Mouse (Mus musculus): Measurements from ENCODE around the gene Kcnj9. TPM values are rescaled to one million over a fixed set of nuclear protein-coding genes. Genes with fewer than 3 reads are reported as not detected.

Gene Kcnj9
- polyA plus RNA-seq (2014; fragmentation: Nextera tagmentation; extraction: Ambion mirVana), result 1.3 and 1.5 TPM in 2 replicates

DNA sequence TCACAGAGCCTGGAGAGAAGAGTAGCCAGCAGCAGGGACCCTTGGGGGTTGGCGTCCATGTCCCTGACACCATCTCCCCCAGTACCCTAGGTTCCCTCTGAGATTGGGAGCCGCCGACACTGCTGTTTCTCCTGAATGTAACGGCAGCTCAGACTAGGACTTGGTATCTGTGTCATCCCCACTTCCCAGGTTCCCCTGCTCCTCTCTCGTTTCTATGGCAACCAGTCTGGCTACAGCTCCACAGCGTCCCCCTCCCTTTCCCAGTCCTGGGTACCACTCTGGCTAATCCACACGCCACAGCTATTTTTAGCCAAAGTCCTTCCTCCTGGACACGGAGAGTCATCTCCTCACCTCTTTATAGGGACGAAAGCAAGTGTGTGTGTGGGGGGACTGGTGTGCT, at the start of gene Kcnj9:
Kcnj9 (minus strand) TSS at position 188 of the 400 bp plus-strand sequence.
- H3K9me3 ChIP-seq (replicated peaks; ENCODE audit: control insufficient read depth, low read length), result no peaks in the 10 kb centered on the region
- H3K27me3 ChIP-seq (replicated peaks; ENCODE audit: control insufficient read depth, insufficient read depth, low read length), result no peaks in the 10 kb centered on the region
- H3K9ac ChIP-seq (ENCODE audit: low read length), result peak within 1 kb of the TSS; percentile 49
- ATAC-seq, result peak; percentile 79
- 15% methylated on average over 9 of the region's 9 CpGs for WGBS
- peak; percentile 93 for DNase-seq (ENCODE audit: low spot score)
- H3K4me2 ChIP-seq (ENCODE audit: low read length), result peak within 1 kb of the TSS; percentile 42
- H3K4me1 ChIP-seq (ENCODE audit: control insufficient read depth, insufficient read depth, low read length), result peaks cover 11% of the 10 kb centered on the region
- peak within 1 kb of the TSS; percentile 20 for H3K4me3 ChIP-seq (ENCODE audit: low read depth, low read length)
- no peak within 1 kb of the TSS for H3K27ac ChIP-seq (ENCODE audit: low read depth, low read length)
- no peaks in the 10 kb centered on the region for H3K36me3 ChIP-seq (ENCODE audit: control insufficient read depth, insufficient read depth, low read length)

DNA sequence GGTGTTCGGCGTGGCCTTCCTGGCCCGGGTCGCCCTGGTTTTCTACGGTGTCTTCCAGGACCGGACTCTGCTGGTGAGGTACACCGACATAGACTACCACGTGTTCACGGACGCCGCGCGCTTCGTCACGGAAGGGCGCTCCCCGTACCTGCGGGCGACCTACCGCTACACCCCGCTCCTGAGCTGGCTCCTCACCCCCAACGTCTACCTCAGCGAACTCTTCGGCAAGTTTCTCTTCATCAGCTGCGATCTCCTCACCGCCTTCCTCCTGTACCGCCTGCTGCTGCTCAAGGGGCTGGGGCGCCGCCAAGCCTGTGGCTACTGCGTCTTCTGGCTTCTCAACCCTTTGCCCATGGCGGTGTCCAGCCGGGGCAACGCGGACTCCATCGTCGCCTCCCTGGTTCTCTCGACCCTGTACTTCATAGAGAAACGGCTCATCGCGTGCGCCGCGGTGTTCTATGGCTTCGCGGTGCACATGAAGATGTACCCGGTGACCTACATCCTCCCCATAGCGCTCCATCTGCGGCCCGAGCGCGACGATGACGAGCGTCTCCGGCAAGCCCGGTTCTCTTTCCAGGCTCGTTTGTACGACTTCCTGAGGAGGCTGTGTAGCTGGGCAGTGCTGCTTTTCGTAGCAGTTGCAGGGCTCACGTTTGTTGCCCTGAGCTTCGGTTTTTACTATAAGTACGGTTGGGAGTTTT, 47.8 kb upstream of the Kcnj9 start:
- peaks cover 15% of the 10 kb centered on the region for H3K36me3 ChIP-seq (ENCODE audit: control insufficient read depth, insufficient read depth, low read length)
- WGBS, result 4% methylated on average over 62 of the region's 62 CpGs
- peak overlapping the region; percentile 62; the same call in 1 of the 2 replicates for H3K27ac ChIP-seq (ENCODE audit: low read depth, low read length)
- ATAC-seq, result 0 out of 2 replicates have a peak, but pooled peaks have one; percentile 3
- H3K27me3 ChIP-seq (replicated peaks; ENCODE audit: control insufficient read depth, insufficient read depth, low read length), result no peaks in the 10 kb centered on the region
- H3K9me3 ChIP-seq (replicated peaks; ENCODE audit: control insufficient read depth, low read length), result no peaks in the 10 kb centered on the region
- DNase-seq (ENCODE audit: low spot score), result no peak
- H3K4me3 ChIP-seq (ENCODE audit: low read depth, low read length), result peak overlapping the region; percentile 93
- peak overlapping the region; percentile 99 for H3K4me2 ChIP-seq (ENCODE audit: low read length)
- H3K9ac ChIP-seq (ENCODE audit: low read length), result peak overlapping the region; percentile 82
- peaks cover 11% of the 10 kb centered on the region for H3K4me1 ChIP-seq (ENCODE audit: control insufficient read depth, insufficient read depth, low read length)

DNA sequence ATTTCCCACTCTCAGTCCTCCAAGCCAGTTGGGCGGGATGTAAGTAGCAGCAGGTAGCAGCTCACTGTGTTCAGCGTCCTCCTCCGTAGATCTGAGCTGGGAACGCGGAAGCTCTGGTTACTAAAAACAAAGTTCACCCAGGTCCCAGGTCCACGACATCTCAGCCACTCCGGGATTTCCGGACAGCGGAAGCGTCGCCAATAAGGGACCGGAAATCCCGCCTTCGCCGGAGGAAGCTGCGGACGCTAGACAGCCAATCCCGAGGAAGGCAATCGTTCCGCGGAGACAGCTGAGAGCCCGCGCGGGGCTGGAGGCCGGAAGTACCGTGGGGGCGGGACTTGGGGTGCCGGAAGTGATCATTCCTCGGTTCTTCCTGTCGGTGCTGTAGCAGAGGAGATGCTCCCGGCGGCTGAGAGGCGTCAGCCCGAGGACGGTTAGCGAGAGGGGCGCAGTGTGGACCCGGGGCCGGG, 47.1 kb upstream of the Kcnj9 start, which contains the start of gene Pigm:
Pigm (plus strand) TSS at position 349 of the 470 bp plus-strand sequence.
- Histone ChIP-seq H3K9me3 (replicated peaks; ENCODE audit: control insufficient read depth, low read length) (no peaks in the 10 kb centered on the region), H3K9ac (ENCODE audit: low read length) (peak within 1 kb of the TSS; percentile 82), H3K36me3 (ENCODE audit: control insufficient read depth, insufficient read depth, low read length) (peaks cover 10% of the 10 kb centered on the region), H3K4me2 (ENCODE audit: low read length) (peak within 1 kb of the TSS; percentile 99), H3K27me3 (replicated peaks; ENCODE audit: control insufficient read depth, insufficient read depth, low read length) (no peaks in the 10 kb centered on the region), H3K27ac (ENCODE audit: low read depth, low read length) (peak within 1 kb of the TSS; percentile 62; the same call in 1 of the 2 replicates), H3K4me3 (ENCODE audit: low read depth, low read length) (peak within 1 kb of the TSS; percentile 93), H3K4me1 (ENCODE audit: control insufficient read depth, insufficient read depth, low read length) (peaks cover 11% of the 10 kb centered on the region)
- ATAC-seq, result peak; percentile 99
- peak; percentile 99 for DNase-seq (ENCODE audit: low spot score)
- under 1% methylated on average over 35 of the region's 39 CpGs for WGBS

DNA sequence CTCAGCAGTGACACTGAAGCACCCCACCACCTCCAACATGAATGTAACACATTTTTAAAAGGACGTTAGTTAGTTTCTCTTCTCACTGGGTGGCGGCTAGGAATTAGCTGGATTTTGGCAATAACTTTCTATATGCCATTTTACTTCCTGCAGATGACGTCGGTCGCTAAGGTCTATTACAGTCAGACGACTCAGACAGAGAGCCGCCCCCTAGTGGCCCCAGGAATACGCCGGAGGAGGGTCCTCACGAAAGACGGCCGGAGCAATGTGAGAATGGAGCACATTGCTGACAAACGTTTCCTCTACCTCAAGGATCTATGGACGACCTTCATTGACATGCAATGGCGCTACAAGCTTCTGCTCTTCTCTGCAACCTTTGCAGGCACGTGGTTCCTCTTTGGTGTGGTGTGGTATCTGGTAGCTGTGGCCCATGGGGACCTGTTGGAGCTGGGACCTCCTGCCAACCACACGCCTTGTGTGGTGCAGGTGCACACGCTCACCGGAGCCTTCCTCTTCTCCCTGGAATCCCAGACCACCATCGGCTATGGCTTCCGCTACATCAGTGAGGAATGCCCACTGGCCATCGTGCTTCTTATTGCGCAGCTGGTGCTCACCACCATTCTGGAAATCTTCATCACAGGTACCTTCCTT, 39.8 kb upstream of the Kcnj9 start:
- no peak overlapping the region for H3K27ac ChIP-seq (ENCODE audit: low read depth, low read length)
- no peak overlapping the region for H3K4me3 ChIP-seq (ENCODE audit: low read depth, low read length)
- no peak overlapping the region for H3K9ac ChIP-seq (ENCODE audit: low read length)
- peak; percentile 60 for ATAC-seq
- no peaks in the 10 kb centered on the region for H3K9me3 ChIP-seq (replicated peaks; ENCODE audit: control insufficient read depth, low read length)
- DNase-seq (ENCODE audit: low spot score), result peak; percentile 72
- H3K27me3 ChIP-seq (replicated peaks; ENCODE audit: control insufficient read depth, insufficient read depth, low read length), result no peaks in the 10 kb centered on the region
- peaks cover 11% of the 10 kb centered on the region; the same call in 1 of the 2 replicates for H3K36me3 ChIP-seq (ENCODE audit: control insufficient read depth, insufficient read depth, low read length)
- H3K4me1 ChIP-seq (ENCODE audit: control insufficient read depth, insufficient read depth, low read length), result no peaks in the 10 kb centered on the region
- H3K4me2 ChIP-seq (ENCODE audit: low read length), result no peak overlapping the region; the same call in 1 of the 2 replicates
- 35% methylated on average over 23 of the region's 23 CpGs for WGBS

GRCm38 (mm10) chr1:172364684-172365083, 35.6 kb upstream of the Kcnj9 start:
- Histone ChIP-seq H3K4me1 (ENCODE audit: control insufficient read depth, insufficient read depth, low read length) (no peaks in the 10 kb centered on the region), H3K27ac (ENCODE audit: low read depth, low read length) (no peak overlapping the region), H3K36me3 (ENCODE audit: control insufficient read depth, insufficient read depth, low read length) (peaks cover 7% of the 10 kb centered on the region; the same call in 1 of the 2 replicates), H3K9me3 (replicated peaks; ENCODE audit: control insufficient read depth, low read length) (no peaks in the 10 kb centered on the region), H3K9ac (ENCODE audit: low read length) (no peak overlapping the region), H3K27me3 (replicated peaks; ENCODE audit: control insufficient read depth, insufficient read depth, low read length) (no peaks in the 10 kb centered on the region), H3K4me2 (ENCODE audit: low read length) (no peak overlapping the region), H3K4me3 (ENCODE audit: low read depth, low read length) (no peak overlapping the region)
- ATAC-seq, result peak; percentile 60
- DNase-seq (ENCODE audit: low spot score), result peak; percentile 80
- WGBS, result 8% methylated on average over 6 of the region's 6 CpGs

DNA sequence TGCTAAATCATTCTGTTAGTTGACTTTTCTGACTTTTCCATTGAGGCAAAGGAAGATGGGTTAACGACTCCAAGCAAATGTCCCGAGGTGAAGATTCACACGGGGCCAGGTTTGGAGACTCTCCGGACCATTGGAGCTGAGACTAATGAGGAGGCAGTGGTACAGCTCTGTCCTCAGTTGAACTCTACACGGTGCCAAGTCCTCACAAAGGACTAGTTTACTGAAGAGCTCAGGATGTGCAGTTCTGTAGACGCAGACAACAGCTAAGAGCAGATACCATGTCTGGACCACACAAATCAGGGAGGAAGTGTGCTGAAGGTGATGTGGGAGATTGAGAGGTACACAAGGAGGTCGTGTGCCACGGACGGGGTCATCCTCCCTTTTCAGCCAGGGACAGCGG, 29.2 kb upstream of the Kcnj9 start:
- no peaks in the 10 kb centered on the region for H3K27me3 ChIP-seq (replicated peaks; ENCODE audit: control insufficient read depth, insufficient read depth, low read length)
- H3K27ac ChIP-seq (ENCODE audit: low read depth, low read length), result no peak overlapping the region
- ATAC-seq (no peak), DNase-seq (ENCODE audit: low spot score) (no peak)
- no peak overlapping the region for H3K4me3 ChIP-seq (ENCODE audit: low read depth, low read length)
- H3K9me3 ChIP-seq (replicated peaks; ENCODE audit: control insufficient read depth, low read length), result no peaks in the 10 kb centered on the region
- H3K4me2 ChIP-seq (ENCODE audit: low read length), result no peak overlapping the region
- H3K9ac ChIP-seq (ENCODE audit: low read length), result no peak overlapping the region
- 73% methylated on average over 10 of the region's 10 CpGs for WGBS
- H3K4me1 ChIP-seq (ENCODE audit: control insufficient read depth, insufficient read depth, low read length), result peaks cover 6% of the 10 kb centered on the region; the same call in 1 of the 2 replicates
- no peaks in the 10 kb centered on the region for H3K36me3 ChIP-seq (ENCODE audit: control insufficient read depth, insufficient read depth, low read length)

- Histone ChIP-seq H3K27ac (ENCODE audit: low read depth, low read length) (no peak overlapping the region), H3K4me1 (ENCODE audit: control insufficient read depth, insufficient read depth, low read length) (peaks cover 6% of the 10 kb centered on the region; the same call in 1 of the 2 replicates), H3K9ac (ENCODE audit: low read length) (no peak overlapping the region), H3K9me3 (replicated peaks; ENCODE audit: control insufficient read depth, low read length) (no peaks in the 10 kb centered on the region), H3K4me3 (ENCODE audit: low read depth, low read length) (no peak overlapping the region), H3K27me3 (replicated peaks; ENCODE audit: control insufficient read depth, insufficient read depth, low read length) (no peaks in the 10 kb centered on the region), H3K36me3 (ENCODE audit: control insufficient read depth, insufficient read depth, low read length) (no peaks in the 10 kb centered on the region), H3K4me2 (ENCODE audit: low read length) (no peak overlapping the region)
- ATAC-seq (peak; percentile 70), DNase-seq (ENCODE audit: low spot score) (peak; percentile 71)
- WGBS, result 3% methylated on average over 1 of the region's 1 CpGs
These were observed 28.4 kb upstream of the Kcnj9 start for GRCm38 (mm10) chr1:172357550-172357949.

DNA sequence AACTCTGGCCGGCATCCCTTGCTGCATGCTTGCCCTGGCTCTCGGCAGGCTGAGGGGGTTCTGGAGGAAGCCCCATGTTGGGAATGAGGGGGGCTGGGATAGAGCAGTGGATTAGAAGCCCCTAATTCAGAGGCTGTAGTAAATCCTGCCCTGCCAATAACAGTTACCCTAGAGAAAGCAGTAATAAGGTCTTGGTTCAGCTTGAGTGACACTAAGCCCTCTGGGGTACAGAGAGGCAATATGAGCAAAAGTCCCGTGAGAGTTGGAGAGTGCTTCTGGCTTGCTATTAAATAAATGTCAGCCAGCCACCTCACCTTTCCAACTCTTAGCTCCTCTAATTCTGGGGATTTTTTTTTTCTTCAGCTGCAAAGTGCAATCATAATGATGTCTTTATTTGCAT, 26.2 kb upstream of the Kcnj9 start:
- DNase-seq (ENCODE audit: low spot score), result peak; percentile 40
- Histone ChIP-seq H3K9me3 (replicated peaks; ENCODE audit: control insufficient read depth, low read length) (no peaks in the 10 kb centered on the region), H3K27me3 (replicated peaks; ENCODE audit: control insufficient read depth, insufficient read depth, low read length) (no peaks in the 10 kb centered on the region), H3K4me1 (ENCODE audit: control insufficient read depth, insufficient read depth, low read length) (peaks cover 19% of the 10 kb centered on the region), H3K27ac (ENCODE audit: low read depth, low read length) (0 out of 2 replicates have a peak overlapping the region, but pooled peaks have one; percentile 17), H3K9ac (ENCODE audit: low read length) (0 out of 2 replicates have a peak overlapping the region, but pooled peaks have one; percentile 1), H3K36me3 (ENCODE audit: control insufficient read depth, insufficient read depth, low read length) (no peaks in the 10 kb centered on the region), H3K4me2 (ENCODE audit: low read length) (no peak overlapping the region), H3K4me3 (ENCODE audit: low read depth, low read length) (no peak overlapping the region)
- ATAC-seq, result peak; percentile 16; the same call in 1 of the 2 replicates
- 12% methylated on average over 3 of the region's 3 CpGs for WGBS

All from forebrain, embryonic 14.5 days (tissue).